Mouse (Mus musculus) ES-CJ7 (cell line): ENCODE data around the gene Gas2l1.

Experiments used
- DNase-seq: peaks from one replicate; pipeline ENCODE4 v3.0.0; 2011; ENCODE audit warnings: low read depth, low spot score

The Gas2l1 gene

GRCm38 (mm10) chr11:5042645-5043381 is 22.3 kb downstream of the Gas2l1 start:
- DNase-seq: no peak

DNA sequence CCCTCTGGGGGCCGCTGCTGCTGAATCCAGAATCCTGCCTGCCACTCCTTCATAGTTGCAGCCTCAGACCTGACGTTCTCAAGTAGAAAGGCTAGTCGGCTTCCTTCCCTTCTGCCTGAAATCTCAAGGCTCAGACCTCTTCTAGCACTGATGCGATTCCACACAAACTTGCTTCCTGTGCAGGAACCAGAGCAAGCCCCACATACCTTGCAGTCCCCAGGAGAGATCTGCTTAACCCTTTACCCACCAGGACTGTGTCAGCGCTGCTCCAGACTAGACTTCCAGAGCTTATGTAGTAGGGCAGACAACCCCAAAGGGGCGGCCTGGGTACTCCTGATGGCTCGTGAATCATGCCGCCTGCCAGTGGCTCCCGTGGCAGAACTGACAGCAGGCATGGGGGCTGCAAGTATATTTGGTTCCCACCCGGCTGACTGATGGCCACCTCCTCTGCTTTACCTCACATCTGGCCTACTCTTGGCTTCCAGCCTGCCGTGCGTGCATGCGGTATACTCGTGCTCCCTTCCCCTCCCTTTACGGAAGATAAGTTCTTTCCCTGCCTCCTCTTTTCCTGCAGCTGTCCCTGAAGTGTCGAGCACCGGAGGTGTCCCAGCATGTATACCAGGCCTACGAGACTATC is 23.9 kb downstream of the Gas2l1 start:
- DNase-seq: no peak

DNA sequence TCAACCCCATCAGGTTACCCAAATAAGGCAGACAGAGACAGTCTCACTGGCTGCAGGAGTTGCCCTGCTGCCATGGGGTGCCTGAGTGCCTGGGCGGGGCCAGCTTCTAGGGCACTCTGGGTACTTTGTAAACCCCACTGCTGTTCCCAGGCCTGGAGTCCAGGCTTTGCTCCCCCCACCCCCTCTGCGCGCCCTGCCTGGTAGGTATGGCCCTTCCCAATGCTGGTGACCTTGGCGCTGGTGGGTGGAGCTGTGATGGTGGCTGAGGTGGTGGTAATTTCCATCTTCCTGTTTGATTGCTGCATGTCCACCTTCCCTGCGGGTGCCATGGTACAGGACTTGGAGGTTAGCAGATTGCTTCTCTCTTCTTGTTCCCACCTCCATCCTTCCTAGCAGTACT is 24.5 kb downstream of the Gas2l1 start:
- no peak for DNase-seq

- no peak for DNase-seq
Observed at GRCm38 (mm10) chr11:5037146-5037854, 27.8 kb downstream of the Gas2l1 start.

GRCm38 (mm10) chr11:5035421-5035820 is 29.7 kb downstream of the Gas2l1 start:
- DNase-seq: no peak

DNA sequence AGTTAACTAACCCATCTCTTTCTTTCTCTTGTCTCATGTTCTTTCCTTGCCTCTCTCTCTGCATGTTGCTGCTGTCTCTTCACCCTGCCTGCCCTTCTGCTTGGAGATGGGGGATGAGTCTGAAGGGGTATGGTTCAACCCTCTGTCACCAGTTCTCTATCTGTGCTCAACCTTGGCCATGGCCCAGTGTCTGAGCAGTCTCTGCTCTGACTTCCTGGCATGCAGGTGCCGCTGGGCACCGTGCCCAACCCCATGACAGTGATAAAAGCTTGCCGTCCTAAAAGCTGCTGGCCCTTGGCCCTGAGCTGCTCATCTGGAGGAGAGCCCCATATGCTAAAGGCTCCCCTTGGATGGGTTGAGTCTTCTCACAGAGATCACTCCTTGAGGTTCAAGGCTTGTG is 32.0 kb downstream of the Gas2l1 start:
- no peak for DNase-seq

GRCm38 (mm10) chr11:5032706-5033105 is 32.4 kb downstream of the Gas2l1 start:
- no peak for DNase-seq

DNA sequence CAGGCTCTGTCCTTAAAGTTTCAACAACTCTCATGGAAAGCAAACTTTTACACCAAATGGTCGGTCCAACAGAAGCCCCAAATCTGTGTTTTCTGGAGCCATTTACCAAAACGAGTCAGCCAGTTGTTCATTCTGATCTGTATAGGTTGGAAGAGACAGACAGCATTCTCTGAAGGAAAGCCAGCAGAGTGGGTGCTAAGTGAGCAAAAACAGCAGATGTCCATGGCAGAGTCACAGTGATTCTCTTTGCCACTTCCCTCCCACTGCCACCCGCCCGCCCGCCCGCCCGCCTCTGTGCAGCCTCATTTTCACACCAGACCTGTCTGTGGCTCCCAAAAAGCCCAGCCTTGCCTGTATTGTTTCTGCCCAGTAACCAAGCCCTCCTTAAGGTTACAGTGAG is 36.9 kb downstream of the Gas2l1 start:
- no peak for DNase-seq

DNA sequence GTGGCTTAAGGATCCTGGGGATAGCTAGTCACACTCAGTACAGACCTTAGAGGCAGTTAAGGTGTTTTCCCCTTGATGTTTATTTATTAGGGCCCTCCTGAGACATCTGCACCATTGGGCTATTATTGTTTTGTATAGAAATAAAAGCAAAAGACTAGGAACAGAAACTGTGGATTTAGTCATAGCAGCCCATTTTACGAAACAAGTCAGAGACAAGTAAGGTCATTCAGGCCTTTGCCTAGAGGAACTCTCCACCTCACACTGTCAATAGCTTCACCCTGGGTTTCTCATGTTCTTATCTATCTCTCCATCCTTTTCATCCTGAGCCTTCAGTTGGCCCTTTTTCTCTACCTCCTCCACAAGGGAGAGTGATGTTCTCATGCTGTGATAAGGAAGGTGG is 40.0 kb downstream of the Gas2l1 start:
- no peak for DNase-seq

DNA sequence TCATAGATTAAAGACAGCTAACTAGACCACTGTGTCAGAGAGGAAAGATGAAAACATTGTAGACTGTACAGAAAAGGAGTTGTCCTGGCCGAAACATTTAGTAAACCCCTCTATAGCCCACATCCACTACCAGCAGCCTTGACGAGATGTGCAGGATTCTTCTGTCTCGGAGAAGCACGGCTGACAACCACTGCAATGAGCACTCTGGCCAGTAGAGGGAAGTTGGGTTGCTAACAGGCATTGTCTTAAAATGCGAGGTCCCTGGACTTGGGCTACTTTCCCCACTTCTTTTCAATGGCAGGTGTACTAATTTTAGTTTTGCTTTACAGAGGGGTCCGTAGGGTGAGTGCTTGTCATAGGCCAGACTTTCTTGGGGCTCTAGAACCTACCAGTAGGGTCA is 47.6 kb downstream of the Gas2l1 start:
- DNase-seq: peak; percentile 50

- DNase-seq: no peak
Observed at GRCm38 (mm10) chr11:5016286-5016685, 48.8 kb downstream of the Gas2l1 start.

DNA sequence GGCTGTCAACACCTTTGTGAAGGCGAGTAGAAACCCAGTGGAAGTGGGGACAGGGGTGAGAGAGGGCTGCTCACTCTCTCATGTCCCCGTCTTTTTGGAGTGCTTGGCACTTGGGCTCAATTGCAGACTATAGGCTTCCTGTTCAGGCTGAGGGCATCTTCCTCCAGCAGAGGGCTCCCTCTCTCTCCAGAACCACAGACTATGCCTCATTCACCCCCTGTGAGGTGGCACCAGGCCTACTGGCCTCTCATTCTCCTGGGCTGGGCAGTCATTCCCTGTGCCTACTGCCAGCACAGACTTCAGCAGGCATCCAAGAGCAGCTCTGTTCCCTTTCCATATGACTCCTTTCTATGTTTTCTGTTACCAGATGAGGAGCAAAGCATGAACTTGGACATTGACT is 49.4 kb downstream of the Gas2l1 start:
- peak; percentile 32 for DNase-seq

DNA sequence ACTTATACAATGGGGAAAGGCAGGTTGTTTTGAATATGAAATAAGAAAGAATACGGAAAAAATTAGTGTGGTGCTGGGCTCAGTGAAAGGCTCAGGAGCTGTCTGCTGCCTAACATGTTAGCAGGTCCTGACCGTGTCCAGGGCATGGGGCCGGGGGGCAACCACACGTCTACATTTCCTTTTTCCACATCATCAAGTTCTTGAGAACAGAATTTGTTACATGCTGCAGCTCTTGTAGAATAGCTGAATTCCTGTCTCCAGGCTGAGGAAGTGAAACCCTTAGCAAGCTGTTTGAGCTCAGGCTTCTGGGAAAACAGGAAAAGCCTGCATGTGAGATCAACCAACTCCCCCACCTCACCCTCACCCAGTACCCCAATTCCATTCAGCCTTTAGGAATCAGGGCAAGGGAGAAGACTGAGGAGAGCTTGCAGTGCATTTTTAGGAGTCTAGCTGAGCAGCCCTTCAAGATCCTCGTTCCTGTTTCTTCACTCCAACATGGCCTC is 52.9 kb downstream of the Gas2l1 start:
- DNase-seq: no peak

GRCm38 (mm10) chr11:5011480-5011879 is 53.6 kb downstream of the Gas2l1 start:
- DNase-seq: no peak

- DNase-seq: no peak
Observed at GRCm38 (mm10) chr11:5010205-5010604, 54.9 kb downstream of the Gas2l1 start.

DNA sequence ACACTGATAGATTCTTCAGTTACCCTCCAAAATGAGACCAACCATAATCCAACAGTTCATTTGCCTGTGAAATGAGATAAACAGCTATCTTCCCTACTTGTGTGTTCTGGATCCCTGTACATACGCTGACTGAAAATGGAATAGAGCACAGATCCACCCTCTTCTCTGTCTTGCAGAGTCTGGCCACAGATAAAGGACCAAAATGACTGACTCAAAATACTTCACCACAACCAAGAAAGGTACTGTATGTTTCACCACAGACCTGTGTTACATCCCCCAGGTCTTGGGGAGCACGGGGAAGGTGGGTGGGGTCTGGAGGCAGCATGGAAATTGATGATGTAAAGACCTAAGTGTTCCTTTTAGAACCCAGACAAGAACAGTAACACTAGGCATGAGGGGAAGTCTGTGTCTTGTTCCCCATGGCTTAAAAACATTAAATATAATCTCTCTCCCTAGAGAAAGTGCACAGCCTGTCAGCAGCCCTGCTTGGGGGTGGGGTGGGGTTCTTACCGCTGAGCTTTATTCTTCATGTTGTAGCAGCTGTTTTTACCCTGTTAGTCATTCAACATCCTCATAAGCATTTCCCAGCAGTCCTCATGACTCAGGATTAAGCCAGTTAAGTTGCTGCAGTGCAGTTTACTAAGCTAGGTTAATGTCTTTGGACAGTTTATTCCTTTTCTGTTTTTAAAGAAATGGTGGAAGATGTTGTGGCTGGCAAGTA is 55.6 kb downstream of the Gas2l1 start:
- no peak for DNase-seq

- DNase-seq: no peak
Observed at GRCm38 (mm10) chr11:5008867-5009266, 56.3 kb downstream of the Gas2l1 start.

- no peak for DNase-seq
Observed at GRCm38 (mm10) chr11:5007186-5007585, 57.9 kb downstream of the Gas2l1 start.

- no peak for DNase-seq
Observed at GRCm38 (mm10) chr11:5005528-5005927, 59.6 kb downstream of the Gas2l1 start.
